Mouse (Mus musculus) thymus, postnatal 4 days (tissue): Measurements from ENCODE around the gene Stox2.

Experiments used
- DNase-seq: peaks from one replicate; pipeline ENCODE4 v3.0.0; 2021

Stox2 gene

GRCm38 (mm10) chr8:47240871-47241270 lies 205.3 kb downstream of the Stox2 start:
- DNase-seq = no peak

GRCm38 (mm10) chr8:47240266-47240665 lies 205.9 kb downstream of the Stox2 start:
- DNase-seq = no peak

- DNase-seq = no peak
Measured at GRCm38 (mm10) chr8:47232081-47232480, 214.1 kb downstream of the Stox2 start.

- no peak for DNase-seq
Measured at GRCm38 (mm10) chr8:47230057-47230456, 216.1 kb downstream of the Stox2 start.

- DNase-seq = no peak
Measured at GRCm38 (mm10) chr8:47221851-47222250, 224.3 kb downstream of the Stox2 start.

- no peak for DNase-seq
Measured at GRCm38 (mm10) chr8:47221191-47221590, 225.0 kb downstream of the Stox2 start.

GRCm38 (mm10) chr8:47220390-47220789 lies 225.8 kb downstream of the Stox2 start:
- no peak for DNase-seq

- no peak for DNase-seq
Measured at GRCm38 (mm10) chr8:47218536-47218935, 227.6 kb downstream of the Stox2 start.

- no peak for DNase-seq
Measured at GRCm38 (mm10) chr8:47218021-47218420, 228.1 kb downstream of the Stox2 start.

- no peak for DNase-seq
Measured at GRCm38 (mm10) chr8:47212124-47212523, 234.0 kb downstream of the Stox2 start.

GRCm38 (mm10) chr8:47211226-47211625 lies 234.9 kb downstream of the Stox2 start:
- DNase-seq = no peak

- DNase-seq = no peak
Measured at GRCm38 (mm10) chr8:47208246-47208645, 237.9 kb downstream of the Stox2 start.

GRCm38 (mm10) chr8:47206640-47207237 lies 239.4 kb downstream of the Stox2 start:
- DNase-seq = no peak

- DNase-seq = no peak
Measured at GRCm38 (mm10) chr8:47205472-47205871, 240.7 kb downstream of the Stox2 start.

GRCm38 (mm10) chr8:47196391-47196790 lies 249.8 kb downstream of the Stox2 start:
- DNase-seq = no peak

GRCm38 (mm10) chr8:47193321-47193996 lies 252.7 kb downstream of the Stox2 start:
- DNase-seq = no peak

- DNase-seq = no peak
Measured at GRCm38 (mm10) chr8:47191444-47192365, 254.5 kb downstream of the Stox2 start.

- no peak for DNase-seq
Measured at GRCm38 (mm10) chr8:47185396-47185795, 260.8 kb downstream of the Stox2 start.

- DNase-seq = no peak
Measured at GRCm38 (mm10) chr8:47182771-47183558, 263.2 kb downstream of the Stox2 start.

GRCm38 (mm10) chr8:47182292-47182691 lies 263.9 kb downstream of the Stox2 start:
- no peak for DNase-seq

GRCm38 (mm10) chr8:47181032-47181698 lies 265.0 kb downstream of the Stox2 start:
- DNase-seq = no peak

- DNase-seq = no peak
Measured at GRCm38 (mm10) chr8:47180181-47180580, 266.0 kb downstream of the Stox2 start.
